ENCODE assay signal across 14 mouse cellular contexts in the genomic region with DNA sequence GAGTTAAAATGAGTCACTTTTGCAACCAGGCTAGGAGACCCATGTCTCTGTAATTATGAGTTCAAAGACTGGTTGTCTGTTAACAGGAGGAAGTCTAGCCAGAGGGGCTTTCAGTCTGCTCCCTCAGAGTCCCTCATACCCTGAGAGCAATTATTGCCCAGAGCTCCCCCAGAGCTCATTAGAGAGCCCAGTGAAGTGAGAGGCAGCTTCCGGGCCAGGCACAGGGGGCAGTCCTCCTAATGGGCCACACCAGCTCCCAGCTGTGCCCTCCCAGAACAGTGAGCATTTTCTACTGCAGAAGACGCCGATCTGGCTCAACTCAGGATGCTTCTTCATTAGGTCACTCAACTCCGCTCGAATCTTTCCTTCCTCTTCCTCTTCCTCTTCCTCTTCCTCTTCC.
DNase-seq lines count a peak whose midpoint lies in the region; ATAC-seq and TF ChIP-seq lines count a peak whose summit lies in the region.
"Had no signal": no experiment of that assay in that cellular context is flagged by ENCODE, and none has a peak within 500 bp of the region (broad histone marks: within the 10 kb centered on the region; RNA-seq: fewer than 3 reads in every experiment).

No protein-coding gene starts in this region.

- no peak overlapping the region for H3K4me3 ChIP-seq in lung, embryonic 14.5 days (ENCODE audit: low read depth, low read length)
- H3K4me3 ChIP-seq in forebrain, embryonic 11.5 days (ENCODE audit: low read depth, low read length) = no peak overlapping the region
- H3K4me3 ChIP-seq in limb, embryonic 11.5 days (ENCODE audit: low read depth, low read length) = no peak overlapping the region
- H3K4me3 ChIP-seq in heart, embryonic 11.5 days (ENCODE audit: low read depth, low read length) = no peak overlapping the region
- H3K4me3 ChIP-seq: embryonic facial prominence, embryonic 15.5 days; liver, embryonic 13.5 days; megakaryocyte, embryonic 14.5 days had no signal

- no peaks in the 10 kb centered on the region for H3K9me3 ChIP-seq in lung, embryonic 14.5 days (ENCODE audit: low read depth, low read length)
- H3K9me3 ChIP-seq in forebrain, embryonic 11.5 days (ENCODE audit: control insufficient read depth, low read length) = no peaks in the 10 kb centered on the region
- H3K9me3 ChIP-seq in limb, embryonic 11.5 days (ENCODE audit: control insufficient read depth, low read length) = no peaks in the 10 kb centered on the region
- no peaks in the 10 kb centered on the region for H3K9me3 ChIP-seq in heart, embryonic 11.5 days (replicated peaks; ENCODE audit: control insufficient read depth, low read length)
- H3K9me3 ChIP-seq: embryonic facial prominence, embryonic 15.5 days; liver, embryonic 13.5 days had no signal

- no peaks in the 10 kb centered on the region for H3K27me3 ChIP-seq in lung, embryonic 14.5 days (ENCODE audit: insufficient read depth, low read length)
- H3K27me3 ChIP-seq in forebrain, embryonic 11.5 days (ENCODE audit: control insufficient read depth, insufficient read depth, low read length) = no peaks in the 10 kb centered on the region
- H3K27me3 ChIP-seq in limb, embryonic 11.5 days (ENCODE audit: control insufficient read depth, insufficient read depth, low read length) = no peaks in the 10 kb centered on the region
- no peaks in the 10 kb centered on the region for H3K27me3 ChIP-seq in heart, embryonic 11.5 days (ENCODE audit: control insufficient read depth, insufficient read depth, low read length)
- H3K27me3 ChIP-seq: embryonic facial prominence, embryonic 15.5 days; liver, embryonic 13.5 days; megakaryocyte, embryonic 14.5 days had no signal

- WGBS in lung, embryonic 14.5 days = 61% methylated on average over 5 of the region's 5 CpGs
- 31% methylated on average over 5 of the region's 5 CpGs for WGBS in forebrain, embryonic 11.5 days
- WGBS in limb, embryonic 11.5 days = 11% methylated on average over 5 of the region's 5 CpGs
- 48% methylated on average over 5 of the region's 5 CpGs for WGBS in heart, embryonic 11.5 days (ENCODE audit: insufficient replicate concordance)

- no peaks in the 10 kb centered on the region for H3K4me1 ChIP-seq in lung, embryonic 14.5 days (ENCODE audit: insufficient read depth)
- H3K4me1 ChIP-seq in forebrain, embryonic 11.5 days (replicated peaks; ENCODE audit: control insufficient read depth, insufficient read depth, low read length) = peaks cover 7% of the 10 kb centered on the region; the same call in 1 of the 2 replicates
- H3K4me1 ChIP-seq in limb, embryonic 11.5 days (ENCODE audit: control insufficient read depth, insufficient read depth, low read length) = peaks cover 14% of the 10 kb centered on the region
- H3K4me1 ChIP-seq in heart, embryonic 11.5 days (ENCODE audit: control insufficient read depth, insufficient read depth, low read length) = no peaks in the 10 kb centered on the region; the same call in 1 of the 2 replicates
- H3K4me1 ChIP-seq: liver, embryonic 13.5 days; megakaryocyte, embryonic 14.5 days had no signal

- ATAC-seq in lung, embryonic 14.5 days (ENCODE audit: insufficient read depth) = peak; percentile 56; the same call in 1 of the 2 replicates
- peak; percentile 89 for ATAC-seq in forebrain, embryonic 11.5 days (replicated peaks; ENCODE audit: low FRiP score)
- ATAC-seq in limb, embryonic 11.5 days (ENCODE audit: insufficient number of reproducible peaks, low FRiP score, low TSS enrichment, low read depth) = peak; percentile 87
- ATAC-seq in CD4-positive, CD25-positive, alpha-beta regulatory T cell, adult 4 months = no peak
- no peak for ATAC-seq in heart, embryonic 11.5 days (replicated peaks; ENCODE audit: insufficient number of reproducible peaks, low FRiP score, low TSS enrichment)

- DNase-seq in lung, embryonic 14.5 days = no peak
- no peak for DNase-seq in lung, postnatal 25 days (ENCODE audit: low spot score)
- DNase-seq in forebrain, embryonic 11.5 days (ENCODE audit: low spot score) = peak; percentile 78
- peak; percentile 80 for DNase-seq in limb, embryonic 11.5 days (ENCODE audit: low spot score)
- peak; percentile 93 for DNase-seq in retina, postnatal 1 day
- no peak for DNase-seq in thymus, adult 18-20 months
- DNase-seq: gastrocnemius, postnatal 14 days; liver, embryonic 13.5 days; right cerebral cortex, postnatal 14 days; thymus, adult 2 months had no signal

- no peaks in the 10 kb centered on the region for H3K36me3 ChIP-seq in lung, embryonic 14.5 days (ENCODE audit: insufficient read depth)
- H3K36me3 ChIP-seq in forebrain, embryonic 11.5 days (ENCODE audit: control insufficient read depth, insufficient read depth, low read length) = no peaks in the 10 kb centered on the region
- H3K36me3 ChIP-seq in limb, embryonic 11.5 days (ENCODE audit: control insufficient read depth, insufficient read depth, low read length) = no peaks in the 10 kb centered on the region
- no peaks in the 10 kb centered on the region for H3K36me3 ChIP-seq in heart, embryonic 11.5 days (ENCODE audit: control insufficient read depth, insufficient read depth, low read length)
- H3K36me3 ChIP-seq: embryonic facial prominence, embryonic 15.5 days; liver, embryonic 13.5 days had no signal

- H3K27ac ChIP-seq in lung, embryonic 14.5 days (ENCODE audit: low read depth) = no peak overlapping the region
- H3K27ac ChIP-seq in forebrain, embryonic 11.5 days (ENCODE audit: low read depth, low read length) = peak overlapping the region; percentile 28; the same call in 1 of the 2 replicates
- peak overlapping the region; percentile 77 for H3K27ac ChIP-seq in limb, embryonic 11.5 days (replicated peaks; ENCODE audit: low read depth, low read length)
- no peak overlapping the region for H3K27ac ChIP-seq in heart, embryonic 11.5 days (ENCODE audit: low read depth, low read length)
- H3K27ac ChIP-seq: embryonic facial prominence, embryonic 15.5 days; liver, embryonic 13.5 days had no signal

- TF ChIP-seq CTCF in lung, embryonic 14.5 days (IDR thresholded peaks at IDR 0.05; ENCODE audit: low read depth) = no peak

- H3K4me2 ChIP-seq in lung, embryonic 14.5 days = no peak overlapping the region
- no peak overlapping the region for H3K4me2 ChIP-seq in forebrain, embryonic 11.5 days (ENCODE audit: low read depth, low read length, severe bottlenecking)
- peak overlapping the region; percentile 12; the same call in 1 of the 2 replicates for H3K4me2 ChIP-seq in limb, embryonic 11.5 days (ENCODE audit: low read depth, severe bottlenecking)
- H3K4me2 ChIP-seq in heart, embryonic 11.5 days = no peak overlapping the region
- H3K4me2 ChIP-seq: embryonic facial prominence, embryonic 15.5 days; liver, embryonic 13.5 days had no signal

- H3K9ac ChIP-seq in lung, embryonic 14.5 days = no peak overlapping the region
- no peak overlapping the region for H3K9ac ChIP-seq in forebrain, embryonic 11.5 days (ENCODE audit: low read length)
- H3K9ac ChIP-seq in limb, embryonic 11.5 days (ENCODE audit: low read length) = no peak overlapping the region
- H3K9ac ChIP-seq in heart, embryonic 11.5 days (ENCODE audit: low read depth, low read length) = no peak overlapping the region
- H3K9ac ChIP-seq: embryonic facial prominence, embryonic 15.5 days; liver, embryonic 13.5 days had no signal

Comparison
In these comparisons a context has a peak if more than half of its experiments do, and no peak if none do; other contexts are left out.
1. ATAC-seq: peak in lung, embryonic 14.5 days (single experiment), forebrain, embryonic 11.5 days (single experiment) and limb, embryonic 11.5 days (single experiment); none in CD4-positive, CD25-positive, alpha-beta regulatory T cell, adult 4 months (single experiment) and heart, embryonic 11.5 days (single experiment).
2. DNase-seq: peak in forebrain, embryonic 11.5 days (single experiment), limb, embryonic 11.5 days (single experiment) and retina, postnatal 1 day (single experiment); none in lung, embryonic 14.5 days (single experiment), lung, postnatal 25 days (single experiment) and thymus, adult 18-20 months (0 of 2).
3. H3K27ac ChIP-seq: peak in forebrain, embryonic 11.5 days (single experiment) and limb, embryonic 11.5 days (single experiment); none in lung, embryonic 14.5 days (single experiment) and heart, embryonic 11.5 days (single experiment).